Comparison of ENCODE assay signal across 8 mouse cellular contexts in the genomic region with DNA sequence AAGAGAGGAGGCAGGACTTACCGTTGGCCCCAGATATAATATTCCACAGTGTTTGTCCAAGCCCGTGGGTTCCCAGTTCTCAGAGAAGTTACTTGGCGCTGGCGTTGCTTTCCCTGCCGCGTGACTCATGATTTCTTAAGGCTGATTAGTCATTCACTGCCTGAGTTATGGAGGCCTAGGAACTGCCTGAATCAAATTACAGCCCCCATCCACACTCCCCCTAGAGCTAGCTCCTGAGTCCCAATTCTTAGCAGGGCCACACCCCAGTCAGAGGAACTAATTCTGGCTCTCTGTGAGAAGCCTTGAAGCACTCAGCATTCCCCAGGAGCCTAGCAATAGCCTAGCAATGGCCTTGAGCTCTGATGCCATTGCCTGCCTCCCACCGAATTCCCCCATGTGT. TPM values are rescaled to one million over a fixed set of nuclear protein-coding genes. Genes with fewer than 3 reads are reported as not detected.
A peak's percentile ranks its signal among the peaks of the same experiment; 100 is the strongest.
DNase-seq lines count a peak whose midpoint lies in the region; ATAC-seq and TF ChIP-seq lines count a peak whose summit lies in the region.

No protein-coding gene starts in this region.

- no peak overlapping the region for H3K9ac ChIP-seq in kidney, postnatal 0 days (ENCODE audit: low read depth, low read length)

- no peak overlapping the region for H3K4me3 ChIP-seq in spleen, adult 2 months (ENCODE audit: extremely low read depth, insufficient read depth, insufficient read length)
- no peak overlapping the region for H3K4me3 ChIP-seq in heart, embryonic 10.5 days
- H3K4me3 ChIP-seq in kidney, postnatal 0 days (replicated peaks; ENCODE audit: low read depth, low read length) = no peak overlapping the region

- H3K36me3 ChIP-seq in spleen, adult 2 months (ENCODE audit: control insufficient read depth, insufficient read depth, low read length) = no peaks in the 10 kb centered on the region
- H3K36me3 ChIP-seq in heart, embryonic 10.5 days = peaks cover 3% of the 10 kb centered on the region; the same call in 1 of the 2 replicates
- H3K36me3 ChIP-seq in kidney, postnatal 0 days (ENCODE audit: insufficient read depth, low read length) = no peaks in the 10 kb centered on the region; the same call in 1 of the 2 replicates

- WGBS in spleen, adult 2 months = 78% methylated on average over 7 of the region's 7 CpGs
- WGBS in heart, embryonic 10.5 days = 50% methylated on average over 7 of the region's 7 CpGs
- WGBS in kidney, postnatal 0 days = 4% methylated on average over 7 of the region's 7 CpGs

- no peak overlapping the region for H3K4me2 ChIP-seq in kidney, postnatal 0 days (ENCODE audit: low read length)

- no peak for DNase-seq in spleen, adult 2 months (ENCODE audit: low read depth in 1 of 2, low spot score in 2 of 2)
- no peak for DNase-seq in spleen, postnatal 36 days (ENCODE audit: low spot score in 2 of 2)
- no peak for DNase-seq in heart, embryonic 10.5 days (ENCODE audit: low spot score)
- DNase-seq in kidney, postnatal 0 days (ENCODE audit: low spot score) = peak; percentile 78
- DNase-seq in retina, postnatal 1 day = no peak
- DNase-seq in cerebellum, adult 18-20 months = no peak

- ATAC-seq in common myeloid progenitor, adult 5-6 weeks (replicated peaks; ENCODE audit: low read depth, poor library complexity, severe bottlenecking) = peak; percentile 23; the same call in 1 of the 2 replicates
- ATAC-seq in kidney, postnatal 0 days (replicated peaks; ENCODE audit: low FRiP score, low read depth) = peak; percentile 65
- peak; percentile 22 for ATAC-seq in megakaryocyte, adult 5-6 weeks (ENCODE audit: poor library complexity, severe bottlenecking)

- TF ChIP-seq POLR2A in spleen, adult 2 months (IDR thresholded peaks at IDR 0.05; ENCODE audit: low read depth, low read length) = no peak

- H3K9me3 ChIP-seq in heart, embryonic 10.5 days = no peaks in the 10 kb centered on the region
- H3K9me3 ChIP-seq in kidney, postnatal 0 days (replicated peaks; ENCODE audit: low read length) = no peaks in the 10 kb centered on the region

- H3K27me3 ChIP-seq in spleen, adult 2 months (ENCODE audit: control insufficient read depth, insufficient read depth, low read length) = no peaks in the 10 kb centered on the region
- no peaks in the 10 kb centered on the region for H3K27me3 ChIP-seq in heart, embryonic 10.5 days (ENCODE audit: insufficient read depth, poor library complexity, severe bottlenecking)
- no peaks in the 10 kb centered on the region for H3K27me3 ChIP-seq in kidney, postnatal 0 days (ENCODE audit: insufficient read depth, low read length)

- 0 out of 2 replicates have a peak overlapping the region, but pooled peaks have one; percentile 8 for H3K27ac ChIP-seq in spleen, adult 2 months (ENCODE audit: insufficient read depth, low read length)
- peak overlapping the region; percentile 83 for H3K27ac ChIP-seq in heart, embryonic 10.5 days
- H3K27ac ChIP-seq in kidney, postnatal 0 days = peak overlapping the region; percentile 80

- TF ChIP-seq CTCF in spleen, adult 2 months (IDR thresholded peaks at IDR 0.05; ENCODE audit: extremely low read depth, insufficient read depth, insufficient read length, insufficient replicate concordance) = no peak
- TF ChIP-seq CTCF in kidney, postnatal 0 days (IDR thresholded peaks at IDR 0.05; ENCODE audit: low read depth) = 0 out of 2 replicates have a peak, but pooled peaks have one; percentile 6

- H3K4me1 ChIP-seq in spleen, adult 2 months (ENCODE audit: control insufficient read depth, insufficient read depth, insufficient read length) = peaks cover 11% of the 10 kb centered on the region; the same call in 1 of the 2 replicates
- peaks cover 55% of the 10 kb centered on the region for H3K4me1 ChIP-seq in heart, embryonic 10.5 days
- peaks cover 30% of the 10 kb centered on the region for H3K4me1 ChIP-seq in kidney, postnatal 0 days (replicated peaks; ENCODE audit: insufficient read depth, low read length)

RNA-seq across cellular contexts. Expression of a gene that starts 13.6 kb away (rescaled TPM):
- polyA plus RNA-seq in spleen, adult 2 months (2012; rRNA removed) = 22.8 and 23.9 TPM in 2 replicates
- total RNA-seq in common myeloid progenitor, adult 5-6 weeks (2017) = 23.7 and 32.2 TPM in 2 replicates
- polyA plus RNA-seq in heart, embryonic 10.5 days (2016; fragmentation: Nextera tagmentation; extraction: Ambion mirVana) = 40.8 and 44.4 TPM in 2 replicates
- polyA plus RNA-seq in kidney, postnatal 0 days (2015; fragmentation: Nextera tagmentation; extraction: Ambion mirVana) = 35.2 and 39.6 TPM in 2 replicates
- total RNA-seq in megakaryocyte, adult 5-6 weeks (2015) = 32.6 and 39.0 TPM in 2 replicates
- total RNA-seq in megakaryocyte, adult 5-6 weeks (2017) = 46.7 and 47.2 TPM in 2 replicates

Comparison
In these comparisons a context has a peak if more than half of its experiments do, and no peak if none do; other contexts are left out.
1. H3K27ac ChIP-seq: peak in every context shown above with its lines; median percentile 83 in heart, embryonic 10.5 days; 80 in kidney, postnatal 0 days; 8 in spleen, adult 2 months.